Mouse (Mus musculus): ENCODE measurements around the gene Kdm6b. TPM values are rescaled to one million over a fixed set of nuclear protein-coding genes. Genes with fewer than 3 reads are reported as not detected.

Gene Kdm6b
- total RNA-seq, 1 experiment from 2014 or later: 61.3 TPM

- no peak for DNase-seq
Measured at GRCm38 (mm10) chr11:69388680-69389079, 24.8 kb downstream of the Kdm6b start.

- no peak for DNase-seq
Measured at GRCm38 (mm10) chr11:69386758-69387157, 26.7 kb downstream of the Kdm6b start.

- DNase-seq: no peak
Measured at GRCm38 (mm10) chr11:69384979-69385378, 28.5 kb downstream of the Kdm6b start.

- DNase-seq: no peak
Measured at GRCm38 (mm10) chr11:69382478-69383105, 30.9 kb downstream of the Kdm6b start.

GRCm38 (mm10) chr11:69381356-69381755 is 32.1 kb downstream of the Kdm6b start:
- no peak for DNase-seq

GRCm38 (mm10) chr11:69379600-69379999 is 33.9 kb downstream of the Kdm6b start:
- DNase-seq: no peak

GRCm38 (mm10) chr11:69377766-69378165 is 35.7 kb downstream of the Kdm6b start:
- no peak for DNase-seq

GRCm38 (mm10) chr11:69375646-69376045 is 37.8 kb downstream of the Kdm6b start:
- DNase-seq: no peak

- no peak for DNase-seq
Measured at GRCm38 (mm10) chr11:69373223-69373965, 40.1 kb downstream of the Kdm6b start.

- no peak for DNase-seq
Measured at GRCm38 (mm10) chr11:69372780-69373170, 40.7 kb downstream of the Kdm6b start.

- DNase-seq: peak; percentile 36
Measured at GRCm38 (mm10) chr11:69372056-69372779, 41.3 kb downstream of the Kdm6b start.

- DNase-seq: no peak
Measured at GRCm38 (mm10) chr11:69371601-69372000, 41.9 kb downstream of the Kdm6b start.

- no peak for DNase-seq
Measured at GRCm38 (mm10) chr11:69370817-69371215, 42.7 kb downstream of the Kdm6b start.

GRCm38 (mm10) chr11:69369990-69370816 is 43.3 kb downstream of the Kdm6b start:
- no peak for DNase-seq

GRCm38 (mm10) chr11:69369215-69369989 is 44.1 kb downstream of the Kdm6b start, which contains the start of gene Chd3:
Gene Chd3, minus strand, starts transcription at chr11:69369406.
- no peak for DNase-seq

GRCm38 (mm10) chr11:69368356-69369214 is 44.9 kb downstream of the Kdm6b start:
- peak; percentile 75 for DNase-seq

GRCm38 (mm10) chr11:69367616-69368355 is 45.7 kb downstream of the Kdm6b start:
- no peak for DNase-seq

- peak; percentile 47 for DNase-seq
Measured at GRCm38 (mm10) chr11:69366855-69367615, 46.4 kb downstream of the Kdm6b start.
